Mouse (Mus musculus): Measurements from ENCODE around the gene Uqcc1.

- TF ChIP-seq POLR2A (IDR thresholded peaks at IDR 0.05; ENCODE audit: insufficient read depth, low read depth, low read length) = no peak
- no peak for TF ChIP-seq CTCF (IDR thresholded peaks at IDR 0.05; ENCODE audit: insufficient read depth, low read depth, low read length)
Measured at GRCm38 (mm10) chr2:155834732-155835131, 95.4 kb downstream of the Uqcc1 start, which contains the start of gene Fam83c.
